Mouse (Mus musculus) limb, embryonic 10.5 days (tissue): ENCODE data around the gene Cysltr2. TPM values are rescaled to one million over a fixed set of nuclear protein-coding genes. Genes with fewer than 3 reads are reported as not detected.

Source experiments
- DNase-seq: peaks from one replicate; pipeline ENCODE4 v3.0.0-alpha.2; 2017; ENCODE audit warnings: low spot score
- H3K27ac ChIP-seq: fragments of 300-500 bp; sonication (generic); 2 replicates; pipeline ENCODE4 v1.5.1; 2016; ENCODE audit warnings: mild to moderate bottlenecking
- H3K27me3 ChIP-seq: fragments of 300-500 bp; sonication (generic); 2 replicates; pipeline ENCODE4 v1.6.1; 2016; ENCODE audit warnings: low read depth, mild to moderate bottlenecking; ENCODE audit not compliant: poor library complexity, severe bottlenecking
- H3K36me3 ChIP-seq: fragments of 300-500 bp; sonication (generic); 2 replicates; pipeline ENCODE4 v1.6.1; 2016; ENCODE audit warnings: mild to moderate bottlenecking, moderate library complexity
- H3K4me1 ChIP-seq: fragments of 300-500 bp; sonication (generic); 2 replicates; pipeline ENCODE4 v1.6.1; 2016
- H3K4me3 ChIP-seq: fragments of 300-500 bp; sonication (generic); 2 replicates; pipeline ENCODE4 v1.5.1; 2016; ENCODE audit warnings: mild to moderate bottlenecking, moderate library complexity
- H3K9me3 ChIP-seq: fragments of 300-500 bp; sonication (generic); replicated peaks from 2 replicates; pipeline ENCODE4 v1.6.1; 2016; ENCODE audit warnings: mild to moderate bottlenecking
- WGBS: fragments of 180-500 bp; shearing (Covaris S2); methylation state at CpG from one replicate; pipeline ENCODE4 v1.1.7; 2016; 5-methylcytosine and 5-hydroxymethylcytosine counted together
- polyA plus RNA-seq: library from polyadenylated mRNA; unstranded; fragments of >200 nt; fragmentation: Nextera tagmentation; extraction: Ambion mirVana; gene quantifications from 2 replicates; pipeline ENCODE4 v1.2.1, GENCODE M21; 2016

The Cysltr2 gene
- polyA plus RNA-seq, 1 experiment from 2014 or later: not detected

DNA sequence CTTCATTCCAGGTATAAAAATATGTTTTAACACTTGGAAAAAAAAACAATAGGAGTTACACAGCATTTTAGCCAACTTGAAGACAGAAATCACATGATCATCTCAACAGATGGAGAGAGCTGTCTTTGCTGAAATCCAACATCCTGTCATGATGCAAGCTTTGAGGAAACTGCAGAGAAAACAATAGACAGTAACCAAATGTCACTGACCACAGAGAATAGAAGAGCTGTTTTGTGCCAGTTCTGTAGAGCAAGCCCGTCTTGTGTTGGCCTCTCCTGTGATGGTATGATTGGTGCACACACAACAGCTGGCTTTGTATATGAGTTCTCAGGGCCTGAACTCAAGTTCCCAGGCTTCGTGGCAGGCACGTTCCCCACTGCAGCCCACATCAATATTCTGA lies 68.2 kb downstream of the Cysltr2 start:
- no peaks in the 10 kb centered on the region for H3K9me3 ChIP-seq
- H3K27me3 ChIP-seq: no peaks in the 10 kb centered on the region
- H3K27ac ChIP-seq: no peak overlapping the region
- 92% methylated on average over 3 of the region's 3 CpGs for whole genome bisulfite sequencing
- H3K4me3 ChIP-seq: no peak overlapping the region
- no peaks in the 10 kb centered on the region for H3K36me3 ChIP-seq
- no peaks in the 10 kb centered on the region for H3K4me1 ChIP-seq
- no peak for DNase-seq

GRCm38 (mm10) chr14:72980106-72980505 lies 68.8 kb downstream of the Cysltr2 start:
- Histone ChIP-seq H3K27me3 (no peaks in the 10 kb centered on the region), H3K27ac (no peak overlapping the region), H3K36me3 (no peaks in the 10 kb centered on the region), H3K9me3 (no peaks in the 10 kb centered on the region), H3K4me1 (no peaks in the 10 kb centered on the region), H3K4me3 (no peak overlapping the region)
- no peak for DNase-seq
- WGBS: 94% methylated on average over 29 of the region's 29 CpGs

DNA sequence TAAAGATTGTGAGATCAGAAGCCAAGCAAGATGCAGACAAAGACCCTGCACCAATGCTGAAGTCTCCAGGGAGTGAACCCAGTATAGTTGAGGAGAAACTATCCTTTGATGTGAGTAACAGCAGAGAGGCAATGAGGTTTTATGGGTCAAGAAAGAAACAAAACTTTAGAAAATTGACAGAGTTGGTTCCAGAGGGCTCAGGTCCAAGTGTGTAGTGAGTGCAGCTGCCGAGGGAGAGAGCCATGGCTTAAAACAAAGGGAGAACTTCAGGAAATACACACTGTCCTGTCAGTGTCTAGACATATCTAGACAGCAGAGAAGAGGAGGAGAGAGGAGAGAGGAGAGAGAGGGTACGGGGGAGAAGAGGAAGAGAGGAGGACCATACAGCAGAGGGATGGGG lies 72.8 kb downstream of the Cysltr2 start:
- Histone ChIP-seq H3K36me3 (no peaks in the 10 kb centered on the region), H3K27ac (no peak overlapping the region), H3K4me3 (no peak overlapping the region), H3K27me3 (no peaks in the 10 kb centered on the region), H3K9me3 (no peaks in the 10 kb centered on the region), H3K4me1 (no peaks in the 10 kb centered on the region)
- no peak for DNase-seq
- 76% methylated on average over 2 of the region's 2 CpGs for WGBS

Other genes with a start within 250 kb of the Cysltr2 start
- 202 and 208 TPM in 2 replicates for gene Rcbtb2, start 73.9 kb upstream of the Cysltr2 start, polyA plus RNA-seq
- gene Lpar6, start 188.8 kb upstream of the Cysltr2 start, polyA plus RNA-seq: 18.9 and 20.0 TPM in 2 replicates